ENCODE assay signal across 11 mouse cellular contexts in genomic region chr11:89065297-89065696, GRCm38 (mm10). TPM values are rescaled to one million over a fixed set of nuclear protein-coding genes. Genes with fewer than 3 reads are reported as not detected.
DNase-seq lines count a peak whose midpoint lies in the region; ATAC-seq and TF ChIP-seq lines count a peak whose summit lies in the region.
"Had no signal": no experiment of that assay in that cellular context is flagged by ENCODE, and none has a peak within 500 bp of the region (broad histone marks: within the 10 kb centered on the region; RNA-seq: fewer than 3 reads in every experiment).

No protein-coding gene starts in this region.

- H3K4me1 ChIP-seq in lung, adult 2 months (ENCODE audit: control insufficient read depth, insufficient read depth, low read length), result peaks cover 5% of the 10 kb centered on the region
- no peaks in the 10 kb centered on the region for H3K4me1 ChIP-seq in bone marrow, adult 2 months (ENCODE audit: control insufficient read depth, insufficient read depth, low read length)
- H3K4me1 ChIP-seq: midbrain, embryonic 12.5 days had no signal

- intact Hi-C loops in gastrocnemius, adult 2 months (cut with DNase I), result no loop called here

- no peak for TF ChIP-seq POLR2A in lung, adult 2 months (IDR thresholded peaks at IDR 0.05; ENCODE audit: borderline replicate concordance, extremely low read depth, low read depth, low read length)
- no peak for TF ChIP-seq POLR2A in bone marrow, adult 2 months (IDR thresholded peaks at IDR 0.05; ENCODE audit: borderline replicate concordance, control insufficient read depth, low read depth, low read length)

- ATAC-seq in inflammation-experienced regulatory T-cells, adult 6 months, result no peak

- peak; percentile 51 for TF ChIP-seq CTCF in gastrocnemius, adult 2 months (IDR thresholded peaks at IDR 0.05)
- TF ChIP-seq CTCF in lung, adult 2 months (IDR thresholded peaks at IDR 0.05; ENCODE audit: insufficient read depth, low read length), result no peak
- peak; percentile 33; the same call in 1 of the 2 replicates for TF ChIP-seq CTCF in bone marrow, adult 2 months (IDR thresholded peaks at IDR 0.05; ENCODE audit: control insufficient read depth, insufficient read depth, low read length)

- no peak overlapping the region for H3K27ac ChIP-seq in gastrocnemius, adult 2 months
- H3K27ac ChIP-seq in bone marrow, adult 2 months (ENCODE audit: control insufficient read depth, insufficient read depth, low read depth, low read length, poor library complexity), result no peak overlapping the region
- H3K27ac ChIP-seq: midbrain, embryonic 12.5 days had no signal

- no peak for DNase-seq in gastrocnemius, adult 2 months
- no peak for DNase-seq in gastrocnemius, postnatal 10 days
- peak; percentile 16 for DNase-seq in lung, postnatal 36 days
- no peak for DNase-seq in lung, adult 2 months
- DNase-seq in thymus, postnatal 10 days (ENCODE audit: low spot score in 2 of 2), result peak; percentile 68 to 73
- no peak for DNase-seq in urinary bladder, postnatal 4 days (ENCODE audit: low spot score in 2 of 2)
- DNase-seq: gastrocnemius, postnatal 25 days had no signal

- H3K4me3 ChIP-seq in gastrocnemius, adult 2 months, result no peak overlapping the region
- no peak overlapping the region for H3K4me3 ChIP-seq in lung, adult 2 months (replicated peaks; ENCODE audit: extremely low read depth, low read depth, low read length)
- no peak overlapping the region for H3K4me3 ChIP-seq in bone marrow, adult 2 months (replicated peaks; ENCODE audit: control insufficient read depth, low read depth, low read length)
- H3K4me3 ChIP-seq: midbrain, embryonic 12.5 days had no signal

- 94% methylated on average over 3 of the region's 3 CpGs for WGBS in lung, adult 2 months
- 94% methylated on average over 3 of the region's 3 CpGs for WGBS in bone marrow, adult 2 months

RNA-seq across cellular contexts. Expression of gene Dgke, which starts 1.4 kb away (rescaled TPM):
- total RNA-seq in gastrocnemius, adult 2 months (2021), result 1 to 10 TPM; 3.4 to 3.7 TPM
- total RNA-seq in gastrocnemius, postnatal 10 days (2021), result 1 to 10 TPM; 4.5 to 5.4 TPM
- 8.2 and 9.4 TPM in 2 replicates for polyA plus RNA-seq in lung, adult 2 months (2012; rRNA removed)
- 1.9 and 2.0 TPM in 2 replicates for polyA plus RNA-seq in bone marrow, adult 2 months (2011; ENCODE audit: insufficient read depth, insufficient read length, low replicate concordance, missing spikeins)
- polyA plus RNA-seq in inflammation-experienced regulatory T-cells, adult 6 months (2017; shearing (Covaris generic)), result 1 to 10 TPM; 3.8 to 7.0 (median 3.9) TPM

RNA-seq across cellular contexts. Expression of gene Gm525, which starts 8.3 kb away (rescaled TPM):
- not detected for total RNA-seq in gastrocnemius, adult 2 months (2021)
- total RNA-seq in gastrocnemius, postnatal 10 days (2021), result not detected
- 0.76 and 1.0 TPM in 2 replicates for polyA plus RNA-seq in lung, adult 2 months (2012; rRNA removed)
- polyA plus RNA-seq in bone marrow, adult 2 months (2011; ENCODE audit: insufficient read depth, insufficient read length, low replicate concordance, missing spikeins), result not detected in 2 replicates
- polyA plus RNA-seq in inflammation-experienced regulatory T-cells, adult 6 months (2017; shearing (Covaris generic)), result not detected
- total RNA-seq: gastrocnemius, postnatal 25 days; left cerebral cortex, postnatal 14 days had no signal
- polyA plus RNA-seq: midbrain, embryonic 12.5 days had no signal

Comparison
In these comparisons a context has a peak if more than half of its experiments do, and no peak if none do; other contexts are left out.
1. DNase-seq: peak in lung, postnatal 36 days (single experiment) and thymus, postnatal 10 days (2 of 2); none in gastrocnemius, adult 2 months (single experiment), gastrocnemius, postnatal 10 days (single experiment), lung, adult 2 months (single experiment) and urinary bladder, postnatal 4 days (0 of 2).